Mouse (Mus musculus): ENCODE data around the gene Lcp2.

Gene Lcp2

GRCm38 (mm10) chr11:34046767-34047541 lies at the start of gene Lcp2:
Gene Lcp2, plus strand, starts transcription at chr11:34046920.
- no peak for DNase-seq (ENCODE audit: low spot score)

- DNase-seq (ENCODE audit: low spot score), result no peak
These were observed 48.5 kb upstream of the Lcp2 start for GRCm38 (mm10) chr11:33998244-33998643.

GRCm38 (mm10) chr11:34000416-34000815 lies 46.3 kb upstream of the Lcp2 start:
- no peak for DNase-seq (ENCODE audit: low spot score)

DNA sequence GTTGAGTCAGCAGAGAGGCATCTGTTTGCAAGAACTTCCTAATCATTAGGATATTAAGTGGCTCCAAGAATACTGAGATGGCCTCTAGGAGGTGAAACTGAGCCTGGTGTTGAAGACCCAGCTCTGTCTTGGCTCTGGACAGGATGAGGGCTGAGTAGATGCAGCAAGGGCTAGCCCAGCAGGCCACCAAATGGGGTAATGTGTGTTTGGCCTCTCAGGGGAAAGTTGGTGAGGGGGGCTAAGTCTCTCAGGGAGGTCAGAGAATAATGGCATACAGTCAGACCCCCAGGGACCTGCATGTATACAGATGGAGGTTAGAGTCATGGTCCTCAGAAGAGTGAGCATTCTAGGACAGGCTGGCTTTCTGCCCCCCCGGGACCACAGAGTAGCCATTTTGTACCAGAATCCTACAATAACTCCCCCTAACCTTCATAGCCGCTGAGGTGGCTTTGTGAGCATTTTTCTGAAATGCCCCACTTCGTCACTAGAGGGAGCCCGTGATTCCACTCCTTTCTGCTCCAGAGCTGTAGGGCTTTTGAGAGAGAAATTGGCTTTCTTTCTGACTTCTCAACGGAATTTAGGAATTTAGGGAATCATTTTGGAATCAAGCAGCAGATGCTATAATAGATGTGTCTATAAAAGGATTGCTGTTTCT lies 44.7 kb upstream of the Lcp2 start:
- DNase-seq (ENCODE audit: low spot score), result no peak

DNA sequence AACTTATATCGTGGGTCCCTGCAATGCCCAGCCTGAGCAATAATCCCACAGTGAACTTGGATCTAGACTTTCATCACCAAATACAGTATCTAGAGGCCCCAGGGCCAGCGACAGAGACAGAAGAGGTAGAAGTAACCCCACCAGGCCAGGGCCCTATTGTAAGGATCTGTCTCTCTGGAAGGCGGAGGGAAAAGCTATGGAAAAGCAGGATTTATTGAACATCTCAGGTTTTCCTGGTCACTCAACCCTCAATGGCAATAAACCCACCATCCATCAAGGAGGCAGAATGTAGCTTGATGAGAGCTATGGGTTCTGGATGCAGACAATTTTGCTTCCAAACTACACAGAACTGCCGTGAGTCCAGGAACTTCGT lies 44.1 kb upstream of the Lcp2 start:
- no peak for DNase-seq (ENCODE audit: low spot score)

DNA sequence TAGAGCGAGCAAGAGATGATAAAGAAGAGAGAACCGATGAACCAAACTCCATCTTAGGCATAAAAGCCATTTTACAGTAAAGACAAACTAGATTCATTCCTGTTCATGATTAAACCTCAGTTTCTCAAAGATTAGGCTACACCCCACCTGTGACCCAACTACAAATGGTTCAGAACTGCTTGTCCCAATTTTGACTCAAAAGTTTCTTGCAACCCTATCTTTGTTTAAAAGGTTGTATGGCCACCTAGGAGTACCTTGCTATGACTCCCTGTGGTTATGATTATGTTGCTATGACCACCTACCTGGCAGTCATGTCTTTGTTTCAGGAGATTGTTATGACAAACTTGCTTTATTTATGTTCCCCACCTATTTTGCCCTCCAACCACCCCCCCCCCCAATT lies 39.1 kb upstream of the Lcp2 start:
- DNase-seq (ENCODE audit: low spot score), result no peak

GRCm38 (mm10) chr11:34008214-34008613 lies 38.5 kb upstream of the Lcp2 start:
- no peak for DNase-seq (ENCODE audit: low spot score)

- no peak for DNase-seq (ENCODE audit: low spot score)
These were observed 38.0 kb upstream of the Lcp2 start for GRCm38 (mm10) chr11:34008702-34009101.

DNA sequence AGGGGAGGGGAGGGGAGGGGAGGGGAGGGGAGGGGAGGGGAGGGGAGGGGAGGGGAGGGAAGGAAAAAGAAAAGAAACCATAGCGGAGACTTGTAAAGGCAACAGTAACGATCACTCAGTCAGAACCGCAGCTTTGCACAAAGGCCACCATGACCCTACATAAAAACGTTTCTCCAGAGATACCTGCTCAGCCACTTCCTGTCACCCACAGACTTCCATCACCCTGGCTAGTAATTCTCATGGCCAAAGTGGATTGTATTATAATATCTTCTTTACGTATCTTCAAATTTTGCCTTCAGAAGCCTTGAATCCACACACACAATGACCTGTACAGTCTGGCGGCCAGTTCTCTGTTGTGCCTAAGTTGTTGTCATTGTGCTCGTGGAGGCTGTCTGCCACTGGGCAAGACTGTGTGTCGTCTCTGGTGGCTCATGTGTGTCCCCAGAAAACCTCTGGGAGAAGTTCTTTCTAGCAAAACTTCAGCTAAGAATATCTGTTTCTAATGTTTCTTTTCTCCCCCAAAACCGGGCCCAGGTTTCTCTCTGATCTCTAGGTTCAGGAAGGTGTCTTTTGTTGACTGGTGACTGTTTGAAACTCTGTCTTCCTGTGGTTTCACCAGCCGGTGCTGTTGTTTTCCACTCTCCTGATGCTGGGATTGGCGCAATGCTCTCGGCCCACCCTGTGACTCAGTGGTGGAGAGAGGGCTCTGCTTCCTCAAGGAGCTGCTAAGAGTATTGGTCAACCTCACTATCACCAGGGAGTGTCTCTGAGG lies 37.2 kb upstream of the Lcp2 start:
- DNase-seq (ENCODE audit: low spot score), result no peak

DNA sequence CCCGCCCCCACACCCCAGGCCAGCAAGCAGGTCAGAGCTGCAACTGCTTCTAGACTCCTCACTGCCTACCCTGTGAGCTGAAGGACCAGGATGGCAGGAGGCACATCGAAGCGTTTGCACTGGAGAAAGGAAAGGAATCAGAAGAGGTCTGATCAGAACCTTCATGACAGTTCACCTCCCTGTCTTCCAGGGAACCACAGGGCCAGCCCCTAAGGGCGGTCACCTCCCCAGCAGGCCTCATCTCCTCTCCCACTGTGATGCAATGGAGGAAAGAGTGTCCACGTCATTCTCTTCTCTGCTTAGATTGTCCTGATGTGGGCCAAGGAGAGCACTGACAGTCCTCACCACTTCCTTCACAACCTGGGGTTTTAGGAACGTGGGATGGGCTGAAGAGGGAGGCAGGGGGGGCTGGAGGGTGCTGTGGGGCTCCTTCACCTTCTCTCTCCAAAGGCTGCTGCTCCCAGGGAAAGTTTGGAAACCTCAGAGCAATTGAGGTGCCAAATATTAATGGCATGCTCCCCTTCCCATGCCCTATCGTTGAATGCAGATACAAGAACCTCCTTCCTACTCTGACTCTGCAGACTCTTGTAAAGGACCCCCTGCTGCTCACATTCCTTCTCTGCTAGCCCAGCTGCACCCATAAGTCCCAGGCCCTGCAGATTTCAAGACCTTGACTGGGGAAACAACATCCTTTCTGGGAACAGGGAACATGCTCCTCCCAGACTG lies 36.4 kb upstream of the Lcp2 start:
- no peak for DNase-seq (ENCODE audit: low spot score)

DNA sequence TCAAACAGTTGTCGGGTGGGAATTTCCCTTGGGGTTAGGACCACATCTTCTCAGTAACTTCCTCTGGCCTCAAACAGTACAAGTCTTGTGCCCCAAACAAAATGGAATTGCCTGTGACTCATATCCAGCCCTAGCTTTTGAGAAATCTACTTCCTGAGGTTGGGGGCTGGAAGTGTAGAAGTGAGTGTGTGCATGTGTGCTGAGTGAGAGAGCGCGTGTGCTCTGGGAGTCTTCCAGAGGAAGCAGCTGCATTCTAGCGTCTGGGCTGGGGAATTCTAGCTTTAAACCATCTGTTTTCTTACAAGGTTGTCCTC lies 35.9 kb upstream of the Lcp2 start:
- DNase-seq (ENCODE audit: low spot score), result no peak

DNA sequence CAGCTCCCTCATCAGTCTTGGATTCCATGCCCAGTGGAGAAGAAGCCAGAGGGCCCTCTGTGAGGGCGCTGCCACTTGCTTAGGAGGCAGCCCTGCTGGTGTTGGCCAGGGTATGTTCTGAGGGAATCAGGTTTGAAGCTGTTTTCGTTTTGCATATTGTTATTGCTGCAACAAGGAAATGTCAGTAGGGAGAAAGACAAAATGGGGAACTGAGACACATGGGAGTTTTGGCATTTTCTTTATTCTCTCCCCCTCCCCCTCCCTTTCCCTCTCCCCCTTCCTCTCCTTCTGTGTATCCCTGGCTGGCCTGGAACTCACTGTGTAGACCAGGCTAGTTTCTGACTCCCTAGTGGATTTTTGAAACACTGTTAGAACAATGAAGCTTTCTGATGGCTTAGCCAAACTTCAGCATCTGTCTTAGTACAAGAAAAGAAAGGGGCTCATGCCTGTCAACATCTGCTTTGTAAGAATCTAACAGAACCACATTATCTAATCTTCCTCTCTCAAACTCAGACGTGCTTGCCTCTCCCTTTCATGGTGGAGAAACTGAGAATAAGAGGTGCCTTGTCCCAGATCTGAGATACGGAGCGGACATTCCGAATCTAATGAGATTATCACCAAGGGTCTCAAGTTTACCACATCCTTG lies 34.6 kb upstream of the Lcp2 start:
- no peak for DNase-seq (ENCODE audit: low spot score)

- DNase-seq (ENCODE audit: low spot score), result no peak
These were observed 21.6 kb upstream of the Lcp2 start for GRCm38 (mm10) chr11:34025091-34025490.

DNA sequence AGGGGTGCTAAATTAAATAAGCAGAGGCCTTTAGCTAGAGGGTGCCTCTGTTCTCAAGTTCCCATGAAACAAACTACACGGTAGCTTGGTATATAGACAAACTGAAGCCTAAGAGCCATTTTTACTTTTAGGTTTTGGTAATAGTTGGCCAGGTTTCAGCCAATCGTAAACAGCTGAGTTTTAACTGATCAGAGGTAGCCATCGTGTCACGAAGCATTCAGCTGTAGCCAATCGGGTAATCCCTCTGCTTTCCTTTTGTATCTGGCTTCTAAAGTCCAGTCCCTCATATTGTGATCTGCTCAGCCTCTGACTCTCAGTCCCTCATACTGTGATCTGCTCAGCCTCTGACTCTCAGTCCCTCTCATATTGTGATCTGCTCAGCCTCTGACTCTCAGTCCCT lies 17.1 kb upstream of the Lcp2 start:
- DNase-seq (ENCODE audit: low spot score), result no peak

DNA sequence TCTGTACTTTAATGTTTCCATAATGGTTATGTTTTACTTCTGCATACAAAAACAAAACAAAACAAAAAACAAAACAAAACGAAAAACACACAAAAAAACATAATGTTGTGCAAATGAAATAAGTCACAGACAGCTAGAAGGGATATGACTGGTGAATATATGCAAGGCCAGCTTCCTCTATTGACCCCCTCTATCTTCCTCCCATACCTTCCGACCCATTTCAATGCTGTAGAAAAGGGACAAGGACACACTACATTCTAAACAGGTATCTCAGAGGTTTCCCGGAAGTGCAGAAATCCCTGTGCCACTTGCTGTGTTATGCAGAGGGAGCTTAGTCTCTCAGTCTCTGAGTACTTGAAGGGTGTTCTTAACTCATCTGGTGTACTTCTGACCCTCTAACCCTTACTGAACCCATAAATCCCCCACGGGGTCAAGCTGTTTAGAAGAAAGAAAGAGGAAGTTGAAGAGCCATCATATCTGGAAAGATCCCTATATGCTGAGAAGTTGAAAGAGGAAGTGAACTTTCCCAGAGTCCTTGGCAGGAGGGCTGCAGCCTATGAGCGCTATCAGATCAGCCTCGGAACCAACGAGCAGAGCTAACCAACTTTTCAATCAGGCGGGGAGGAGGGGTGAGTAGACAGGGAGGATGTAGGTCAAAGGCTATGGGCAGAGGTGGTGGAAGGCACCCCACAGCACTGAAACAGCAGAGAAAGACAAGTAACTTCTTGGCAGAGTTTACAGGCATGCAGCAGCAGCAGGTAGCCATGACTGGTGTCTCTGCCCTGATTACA lies 15.5 kb upstream of the Lcp2 start:
- DNase-seq (ENCODE audit: low spot score), result no peak

DNA sequence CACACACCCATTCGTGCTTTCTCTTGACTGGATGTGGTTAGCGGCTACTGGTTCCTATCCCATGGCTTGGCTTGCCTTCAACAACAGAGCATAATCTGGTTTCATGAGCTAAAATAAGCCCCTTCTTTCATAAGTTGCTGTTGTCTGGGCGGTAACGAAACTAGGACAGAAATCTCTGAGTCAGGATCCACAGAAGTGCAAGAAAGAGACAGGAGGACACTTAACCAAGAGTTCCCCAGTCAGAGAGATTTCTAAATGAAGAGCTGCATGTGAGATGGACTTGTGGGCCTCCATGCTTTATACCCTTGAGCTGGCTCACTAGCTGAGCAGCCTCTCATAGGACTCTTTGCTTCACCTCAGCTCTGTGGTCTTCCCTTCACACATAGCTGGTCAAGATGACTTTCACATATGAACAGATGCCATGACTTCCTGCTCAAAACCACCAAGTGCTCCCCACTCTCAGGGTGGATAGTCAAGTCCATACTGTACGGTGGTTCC lies 12.7 kb upstream of the Lcp2 start:
- DNase-seq (ENCODE audit: low spot score), result no peak

- DNase-seq (ENCODE audit: low spot score), result no peak
These were observed 11.9 kb upstream of the Lcp2 start for GRCm38 (mm10) chr11:34034794-34035193.

GRCm38 (mm10) chr11:34035909-34036658 lies 10.6 kb upstream of the Lcp2 start:
- no peak for DNase-seq (ENCODE audit: low spot score)

DNA sequence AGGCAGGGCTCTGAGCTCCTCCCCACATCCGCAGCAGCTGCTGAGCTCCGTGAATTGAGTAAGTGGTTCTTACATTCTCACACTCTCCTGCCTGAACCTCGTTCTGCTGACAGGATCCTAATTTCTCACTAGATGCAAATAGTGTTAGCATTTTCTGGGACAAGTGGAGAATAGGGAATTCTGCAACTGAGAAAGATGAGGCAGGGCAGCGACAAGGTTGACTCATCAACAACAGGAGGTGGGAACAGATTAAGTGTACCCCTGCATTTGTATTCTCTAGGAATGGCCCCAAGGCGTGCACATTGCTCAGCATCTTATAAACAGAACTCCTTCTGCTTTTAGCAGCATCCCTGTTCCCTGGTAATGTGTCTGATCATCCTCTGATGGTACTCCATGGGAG lies 6.7 kb upstream of the Lcp2 start:
- no peak for DNase-seq (ENCODE audit: low spot score)

GRCm38 (mm10) chr11:34042808-34043207 lies 3.9 kb upstream of the Lcp2 start:
- no peak for DNase-seq (ENCODE audit: low spot score)
